Mouse (Mus musculus) lung, adult 18-20 months (tissue): ENCODE measurements around the gene Fam69b.

Experiments used
- DNase-seq, 2 experiments: peaks; one replicate each; pipeline ENCODE4 v3.0.0; 2022; ENCODE audit warnings: mixed read lengths in 2 of 2

Gene Fam69b

GRCm38 (mm10) chr2:26627921-26628739, at the start of gene Fam69b:
Fam69b (plus strand) TSS chr2:26628457.
- DNase-seq = peak; percentile 61 to 69

GRCm38 (mm10) chr2:26579714-26580113, 48.5 kb upstream of the Fam69b start, which contains the start of gene Egfl7:
Egfl7 (plus strand) TSS chr2:26580014.
- no peak for DNase-seq

GRCm38 (mm10) chr2:26580751-26581150, 47.5 kb upstream of the Fam69b start:
- DNase-seq = no peak

DNA sequence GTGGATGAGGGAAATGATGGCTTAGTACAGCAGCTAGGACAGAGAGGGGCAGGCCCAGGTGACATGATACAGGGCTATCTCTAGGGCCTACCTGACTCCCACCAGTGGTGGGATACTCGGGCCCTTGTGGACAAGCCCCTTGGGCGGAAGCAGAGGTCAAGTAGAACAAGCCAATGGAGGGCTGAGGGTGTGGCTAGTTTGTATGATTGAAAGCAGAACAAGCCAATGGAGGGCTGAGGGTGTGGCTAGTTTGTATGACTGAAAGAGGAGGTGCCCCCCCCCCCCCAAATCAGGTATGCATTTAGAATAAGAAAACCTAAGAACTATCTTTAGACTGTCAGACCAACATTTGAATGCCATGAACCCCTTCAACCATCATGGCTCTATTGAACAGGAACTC, 46.1 kb upstream of the Fam69b start:
- DNase-seq = peak in 1 of 2 experiments; percentile 76

DNA sequence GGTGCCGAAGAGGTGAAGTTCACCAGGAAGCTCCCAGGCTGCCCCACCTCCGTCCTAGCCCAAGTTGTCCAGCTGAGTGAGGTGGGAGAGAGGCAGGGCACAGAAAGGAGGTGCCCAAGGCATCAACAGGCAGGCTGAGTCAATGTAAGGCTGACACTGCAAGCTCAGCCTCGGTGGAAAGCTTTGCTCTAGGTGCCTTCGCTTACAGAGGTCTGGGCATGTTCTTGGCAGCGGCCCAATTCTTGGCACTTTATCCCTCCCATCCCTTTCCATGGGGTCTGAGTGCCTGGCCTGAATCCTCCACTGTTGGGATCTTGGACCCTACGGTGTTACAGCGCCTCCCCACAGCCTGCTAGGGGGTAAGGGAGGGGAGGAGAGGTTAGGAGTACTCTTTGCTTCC, 45.5 kb upstream of the Fam69b start:
- DNase-seq = peak in 1 of 2 experiments; percentile 63

DNA sequence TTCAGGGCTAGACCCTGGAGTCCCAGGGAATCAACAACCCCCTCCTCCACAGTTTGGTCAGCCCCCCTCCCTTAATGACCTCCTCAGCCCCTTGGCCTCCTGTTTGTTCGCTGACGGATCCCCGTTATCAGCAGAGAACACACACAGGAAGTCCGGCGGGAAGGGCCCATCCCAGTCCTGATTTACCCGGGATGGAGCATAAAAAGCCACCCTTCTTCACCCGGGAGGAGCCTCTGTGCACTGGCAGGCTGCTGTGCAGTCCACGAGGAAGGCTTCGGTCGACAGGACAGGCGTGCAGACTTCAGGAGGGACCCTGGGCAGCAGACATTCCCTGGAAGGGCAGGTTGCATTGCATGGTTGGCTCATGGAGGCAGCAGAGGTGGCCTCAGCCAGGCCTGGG, 44.6 kb upstream of the Fam69b start:
- peak; percentile 88 to 90 for DNase-seq

GRCm38 (mm10) chr2:26585713-26586112, 42.5 kb upstream of the Fam69b start:
- DNase-seq = no peak

GRCm38 (mm10) chr2:26586294-26587043, 41.8 kb upstream of the Fam69b start, which contains the start of gene Gm20532:
Gm20532 (plus strand) TSS chr2:26586639.
- DNase-seq = no peak

DNA sequence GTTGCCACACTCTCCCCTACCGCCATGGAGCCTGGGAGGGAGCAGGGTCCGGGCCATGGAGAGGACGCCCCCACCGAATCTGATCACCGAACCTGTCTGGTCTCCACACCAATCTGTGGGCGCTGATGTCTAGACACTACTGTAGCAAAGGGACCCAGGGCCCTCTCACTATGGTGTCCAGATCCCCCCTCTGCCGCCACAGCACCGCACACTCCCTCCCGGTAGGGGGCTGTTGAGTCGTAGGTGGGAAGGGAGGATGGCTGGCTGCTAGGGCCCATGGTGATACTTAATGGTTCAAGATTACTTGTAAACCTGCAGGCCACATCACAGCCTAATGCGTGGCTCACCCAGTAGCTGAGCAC, 41.2 kb upstream of the Fam69b start:
- DNase-seq = no peak

DNA sequence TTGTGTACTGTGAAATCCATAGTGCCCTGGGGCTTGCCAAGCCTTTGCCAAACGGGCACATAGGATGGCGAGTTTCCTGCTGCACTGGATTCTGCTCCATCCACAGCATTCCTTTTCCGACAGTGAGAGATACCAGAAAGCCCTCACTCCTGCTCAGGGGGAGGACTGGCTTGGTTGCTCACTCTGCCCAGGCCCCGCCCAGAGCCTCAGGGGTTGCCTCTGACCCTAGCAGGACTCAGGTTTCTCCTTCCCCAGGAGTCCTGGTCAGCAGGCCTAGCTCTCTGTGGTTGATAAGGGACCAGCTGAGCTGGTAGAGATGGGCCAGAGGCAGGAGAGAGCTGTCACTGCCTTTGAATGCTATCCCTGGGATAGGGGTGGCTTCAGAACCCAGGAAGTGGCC, 39.7 kb upstream of the Fam69b start:
- DNase-seq = no peak

- DNase-seq = no peak
Observed at GRCm38 (mm10) chr2:26589284-26589683, 39.0 kb upstream of the Fam69b start.

DNA sequence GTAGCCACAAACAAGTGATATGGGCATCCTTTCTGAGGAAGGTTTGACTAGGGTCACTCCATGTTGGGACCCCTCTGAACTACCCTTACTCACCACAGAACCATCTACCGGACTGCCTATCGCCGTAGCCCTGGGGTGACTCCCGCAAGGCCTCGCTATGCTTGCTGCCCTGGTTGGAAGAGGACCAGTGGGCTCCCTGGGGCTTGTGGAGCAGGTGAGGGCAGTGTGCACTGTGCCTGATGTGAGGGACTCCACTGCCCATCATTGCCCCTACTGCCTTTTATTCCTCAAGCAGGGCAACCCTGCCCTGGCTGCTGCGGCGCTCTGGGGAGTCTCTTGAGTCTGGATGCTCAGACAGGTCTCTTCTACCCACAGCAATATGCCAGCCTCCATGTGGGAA, 38.0 kb upstream of the Fam69b start:
- DNase-seq = no peak

DNA sequence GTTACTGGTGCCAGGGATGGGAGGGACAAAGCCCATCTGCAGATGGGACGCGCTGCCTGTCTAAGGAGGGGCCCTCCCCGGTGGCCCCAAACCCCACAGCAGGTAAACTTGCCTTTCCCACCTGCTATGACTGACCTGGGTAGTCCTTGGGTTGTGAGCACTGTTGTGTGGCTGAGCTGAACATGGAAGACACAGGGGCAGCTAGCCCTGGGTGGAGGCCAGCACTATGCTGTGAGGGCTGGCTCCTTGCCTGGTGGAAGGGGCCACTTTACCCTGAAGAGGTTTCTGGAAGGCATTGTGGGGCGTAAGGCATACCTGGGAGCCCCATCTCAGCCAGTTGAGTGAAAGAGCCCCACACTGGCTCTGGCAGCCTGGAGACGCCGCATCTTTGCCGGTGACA, 37.3 kb upstream of the Fam69b start:
- no peak for DNase-seq

- DNase-seq = no peak
Observed at GRCm38 (mm10) chr2:26591416-26591815, 36.8 kb upstream of the Fam69b start.

DNA sequence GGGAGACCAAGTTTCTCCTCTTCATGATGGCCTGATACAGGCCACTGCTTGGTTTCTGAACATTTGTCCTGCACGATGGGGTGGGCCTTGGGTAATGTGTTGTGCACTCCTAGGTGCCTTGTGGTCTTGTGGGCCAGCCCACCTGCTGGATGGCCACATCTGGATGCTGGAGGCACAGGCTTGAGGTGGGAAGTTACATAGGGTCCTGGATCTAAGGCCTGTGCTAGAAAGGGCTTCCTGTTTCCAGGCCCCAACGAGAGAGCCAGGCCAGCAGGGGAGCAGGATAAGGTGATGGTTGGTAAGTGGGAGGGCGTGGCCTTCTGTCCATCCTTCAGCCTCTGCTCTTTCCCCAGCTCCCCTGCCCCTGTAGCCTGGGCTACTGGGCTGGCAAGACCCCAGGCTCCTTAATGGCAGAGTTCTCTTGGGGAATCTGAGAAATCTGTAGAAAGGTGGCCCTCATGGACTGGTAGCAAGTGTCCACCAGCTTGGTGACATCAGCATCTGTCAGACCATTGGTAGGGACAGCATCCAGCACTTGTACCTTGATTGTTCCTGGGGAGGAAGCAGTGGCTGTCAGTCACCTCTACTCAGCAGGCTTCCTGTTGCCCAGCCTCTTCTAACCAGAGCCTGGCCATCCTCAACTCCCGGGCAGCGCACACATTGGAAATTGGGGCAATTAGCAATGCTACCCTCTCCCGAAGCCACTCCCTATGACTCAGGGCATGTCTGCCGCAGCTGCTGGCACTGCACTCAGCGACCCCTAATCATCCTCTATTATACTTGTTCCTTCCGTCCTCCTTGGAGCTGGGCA, 34.8 kb upstream of the Fam69b start:
- no peak for DNase-seq

DNA sequence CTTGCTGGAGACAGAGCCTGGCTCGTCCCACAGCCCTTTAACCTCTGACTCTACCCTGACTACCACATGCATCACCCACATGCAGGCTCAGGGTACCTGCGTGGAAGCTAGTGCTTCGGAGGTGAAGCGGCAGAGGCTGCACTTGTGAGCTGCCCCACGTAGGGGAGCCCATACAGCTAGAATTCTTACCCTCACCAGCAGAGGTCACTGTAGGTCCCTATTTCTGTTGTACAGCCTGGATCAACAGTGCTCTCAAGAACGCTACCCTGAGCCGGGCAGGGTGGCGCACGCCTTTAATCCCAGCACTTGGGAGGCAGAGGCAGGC, 34.3 kb upstream of the Fam69b start:
- DNase-seq = peak; percentile 66 to 80

GRCm38 (mm10) chr2:26594461-26594933, 33.8 kb upstream of the Fam69b start:
- DNase-seq = no peak

GRCm38 (mm10) chr2:26594934-26595724, 33.1 kb upstream of the Fam69b start:
- DNase-seq = no peak

DNA sequence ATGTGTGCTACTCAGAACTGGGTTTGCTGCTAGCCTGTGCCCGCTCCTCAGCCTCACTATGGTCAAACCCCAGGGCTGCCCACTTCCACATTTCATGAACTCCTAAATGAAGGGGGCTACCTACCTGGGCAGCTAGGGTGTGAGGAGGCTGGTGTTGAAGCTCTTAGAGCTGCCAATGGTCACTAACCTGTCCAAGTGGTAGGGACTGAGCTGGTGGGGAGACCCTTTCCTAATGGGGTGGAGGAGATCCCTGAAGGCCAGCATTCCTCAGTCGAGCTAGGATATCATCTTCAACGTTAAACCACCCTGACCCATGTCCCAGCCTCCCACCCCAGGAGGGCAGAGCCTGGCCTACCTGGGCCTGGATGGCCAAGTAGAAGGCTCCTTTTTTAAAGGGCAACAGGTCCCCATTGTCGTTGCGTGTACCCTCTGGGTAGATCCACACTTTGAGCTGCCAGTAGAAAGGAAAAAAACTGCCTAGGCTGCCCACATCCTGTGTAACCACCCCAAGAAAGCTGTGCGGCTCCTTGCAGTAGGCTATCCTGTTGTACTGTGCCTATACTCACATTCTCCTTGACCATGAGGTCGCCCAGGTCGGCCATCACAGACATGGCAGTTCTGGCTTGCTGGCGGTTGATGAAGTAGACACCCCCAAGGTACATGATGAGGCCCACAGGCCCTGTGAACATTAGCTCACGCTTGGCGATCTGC, 32.4 kb upstream of the Fam69b start:
- DNase-seq = no peak

DNA sequence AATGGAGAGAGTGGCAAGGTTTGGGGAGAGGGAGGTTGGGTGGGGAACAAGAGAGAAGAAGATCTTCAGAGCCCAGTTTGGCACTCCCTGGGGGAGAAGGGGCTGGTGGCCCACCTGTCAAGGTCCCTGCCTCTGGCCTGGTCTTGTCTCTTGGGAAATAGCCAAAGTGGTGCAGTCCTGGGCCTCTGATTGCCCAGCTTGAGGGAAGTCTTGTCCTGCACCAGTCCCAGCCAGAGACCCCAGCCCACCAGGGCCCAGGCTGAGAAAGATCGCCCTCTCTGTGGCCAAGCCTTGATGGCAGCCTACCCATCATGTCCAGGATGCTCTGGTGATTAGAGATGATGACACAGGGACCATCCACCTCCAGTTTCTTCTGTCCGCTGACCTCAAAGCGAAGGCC, 31.4 kb upstream of the Fam69b start:
- DNase-seq = no peak

DNA sequence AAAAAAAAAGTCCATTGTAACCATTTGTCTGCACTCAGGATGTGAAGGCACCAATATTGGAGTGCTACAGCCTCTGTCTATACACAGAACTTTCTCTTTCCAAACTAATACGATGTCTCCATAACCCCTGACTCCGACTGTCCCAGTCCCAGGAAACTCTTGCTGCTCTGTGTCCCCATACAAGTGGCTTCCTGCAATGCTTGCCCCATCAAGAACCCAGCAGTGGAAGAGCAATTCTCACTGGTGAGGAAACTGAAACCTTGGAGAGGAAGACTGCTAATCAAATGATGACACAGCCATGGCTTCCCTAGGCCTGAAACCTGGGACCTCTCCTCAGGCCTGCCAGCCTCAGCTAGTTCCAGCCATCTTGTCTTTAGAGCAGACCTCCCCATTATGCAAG, 30.4 kb upstream of the Fam69b start:
- DNase-seq = no peak

GRCm38 (mm10) chr2:26598462-26598861, 29.8 kb upstream of the Fam69b start:
- DNase-seq = no peak
